Mouse (Mus musculus): ENCODE results near the gene Cited4. TPM values are rescaled to one million over a fixed set of nuclear protein-coding genes. Genes with fewer than 3 reads are reported as not detected.

Gene Cited4
- polyA plus RNA-seq, 1 experiment from 2014 or later, result 6.0 TPM

- ATAC-seq (ENCODE audit: insufficient number of reproducible peaks, insufficient read depth, low FRiP score, low TSS enrichment, low read depth), result no peak
- Histone ChIP-seq H3K9me3 (no peaks in the 10 kb centered on the region), H3K4me2 (no peak overlapping the region), H3K36me3 (no peaks in the 10 kb centered on the region), H3K27me3 (no peaks in the 10 kb centered on the region; the same call in 1 of the 2 replicates), H3K4me3 (replicated peaks) (no peak overlapping the region), H3K9ac (replicated peaks) (no peak overlapping the region), H3K27ac (no peak overlapping the region), H3K4me1 (replicated peaks) (no peaks in the 10 kb centered on the region)
- 54% methylated on average over 7 of the region's 7 CpGs for WGBS
These were observed 14.6 kb downstream of the Cited4 start for GRCm38 (mm10) chr4:120680953-120681352.

GRCm38 (mm10) chr4:120682168-120682567, 15.8 kb downstream of the Cited4 start:
- no peak overlapping the region for H3K9ac ChIP-seq (replicated peaks)

DNA sequence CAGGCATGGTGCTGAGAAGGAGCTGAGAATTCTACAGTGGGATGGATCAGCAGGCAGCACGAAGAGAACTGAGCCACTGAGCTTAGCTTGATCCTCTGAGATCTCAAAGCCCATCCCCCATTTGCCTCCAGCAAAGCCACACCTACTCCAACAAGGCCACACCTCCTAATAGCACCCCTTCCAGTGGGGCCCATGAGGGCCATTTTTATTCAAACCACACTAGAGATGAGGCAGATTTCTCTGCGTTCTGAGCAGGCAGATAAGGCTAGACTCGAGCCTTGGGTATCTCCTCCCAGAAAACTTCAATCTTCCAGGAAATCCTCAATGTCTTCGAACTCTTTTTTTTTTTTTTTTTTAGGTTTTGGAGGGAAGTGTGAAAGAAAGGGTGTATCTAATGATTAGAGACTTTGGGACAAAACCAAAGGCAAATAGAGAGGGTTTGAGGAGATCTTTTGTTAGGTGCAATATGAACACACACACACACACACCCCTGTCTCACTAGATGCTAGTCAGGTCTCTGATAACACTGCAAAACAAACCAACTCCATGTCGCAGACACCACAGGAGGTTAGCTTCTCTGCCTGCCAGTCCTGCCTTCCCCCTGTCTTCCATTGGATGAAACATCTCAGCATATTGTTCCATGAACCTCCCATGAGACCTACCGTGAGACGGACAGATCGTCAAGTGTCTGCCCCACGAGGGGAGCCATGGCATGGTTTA, 17.1 kb downstream of the Cited4 start:
- Histone ChIP-seq H3K36me3 (no peaks in the 10 kb centered on the region), H3K27me3 (no peaks in the 10 kb centered on the region; the same call in 1 of the 2 replicates), H3K4me1 (replicated peaks) (0 out of 2 replicates have a peak, but pooled peaks cover 3% of the 10 kb centered on the region), H3K4me2 (no peak overlapping the region), H3K4me3 (replicated peaks) (no peak overlapping the region), H3K9ac (replicated peaks) (no peak overlapping the region), H3K27ac (no peak overlapping the region), H3K9me3 (no peaks in the 10 kb centered on the region)
- WGBS, result 57% methylated on average over 9 of the region's 9 CpGs
- ATAC-seq (ENCODE audit: insufficient number of reproducible peaks, insufficient read depth, low FRiP score, low TSS enrichment, low read depth), result no peak

More at GRCm38 (mm10) chr4:120682168-120682567, 15.8 kb downstream of the Cited4 start:
- WGBS, result 34% methylated on average over 10 of the region's 10 CpGs
- no peak overlapping the region for H3K4me3 ChIP-seq (replicated peaks)
- no peaks in the 10 kb centered on the region for H3K36me3 ChIP-seq
- H3K4me1 ChIP-seq (replicated peaks), result no peaks in the 10 kb centered on the region
- no peak for ATAC-seq (ENCODE audit: insufficient number of reproducible peaks, insufficient read depth, low FRiP score, low TSS enrichment, low read depth)
- no peak overlapping the region for H3K4me2 ChIP-seq
- no peaks in the 10 kb centered on the region for H3K9me3 ChIP-seq
- H3K27ac ChIP-seq, result no peak overlapping the region
- no peaks in the 10 kb centered on the region; the same call in 1 of the 2 replicates for H3K27me3 ChIP-seq

DNA sequence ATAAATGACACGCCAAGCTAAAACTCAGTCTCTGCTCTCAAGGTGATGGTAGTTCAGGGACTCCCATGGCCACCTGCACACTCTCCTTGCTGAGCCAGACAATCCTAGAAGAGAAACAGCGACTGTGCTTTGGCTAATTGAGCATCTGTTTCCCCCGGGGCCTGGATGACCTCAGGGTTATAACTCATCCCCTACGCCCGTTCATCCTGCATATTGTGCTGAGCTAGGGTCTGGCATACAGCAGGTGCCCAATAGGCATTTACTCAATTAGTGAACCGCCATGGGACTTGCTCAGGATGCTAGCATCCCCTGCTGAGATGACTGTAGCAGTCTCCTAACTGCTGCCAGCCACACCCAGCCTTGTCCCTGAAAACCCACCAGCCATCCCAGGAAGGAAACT, 20.9 kb downstream of the Cited4 start:
- Histone ChIP-seq H3K27me3 (peaks cover 6% of the 10 kb centered on the region; the same call in 1 of the 2 replicates), H3K9me3 (no peaks in the 10 kb centered on the region), H3K27ac (no peak overlapping the region), H3K4me2 (no peak overlapping the region), H3K4me3 (replicated peaks) (no peak overlapping the region), H3K9ac (replicated peaks) (no peak overlapping the region), H3K36me3 (no peaks in the 10 kb centered on the region), H3K4me1 (replicated peaks) (0 out of 2 replicates have a peak, but pooled peaks cover 3% of the 10 kb centered on the region)
- WGBS, result 29% methylated on average over 6 of the region's 6 CpGs
- no peak for ATAC-seq (ENCODE audit: insufficient number of reproducible peaks, insufficient read depth, low FRiP score, low TSS enrichment, low read depth)

DNA sequence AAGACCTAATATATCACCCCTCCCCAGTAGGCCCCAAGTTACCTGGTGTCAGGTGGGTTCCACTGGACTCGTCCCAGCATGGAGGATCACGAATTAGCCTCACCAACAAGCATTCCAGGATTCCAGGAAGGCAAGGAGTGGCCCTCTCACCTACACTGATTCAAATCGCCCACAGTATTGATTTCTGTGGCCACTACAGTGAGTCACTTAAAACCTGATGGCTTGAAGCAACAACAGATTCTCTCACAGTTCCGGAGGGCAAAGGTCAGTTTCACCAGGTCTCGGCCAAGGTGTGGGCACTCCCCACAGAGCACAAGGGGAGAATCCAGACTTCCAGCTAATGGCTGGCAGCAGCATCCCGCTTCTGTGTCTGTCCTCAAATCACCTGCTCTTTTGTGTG, 22.9 kb downstream of the Cited4 start:
- 69% methylated on average over 6 of the region's 6 CpGs for WGBS
- no peak overlapping the region for H3K27ac ChIP-seq
- no peaks in the 10 kb centered on the region for H3K36me3 ChIP-seq
- H3K4me1 ChIP-seq (replicated peaks), result 0 out of 2 replicates have a peak, but pooled peaks cover 3% of the 10 kb centered on the region
- H3K27me3 ChIP-seq, result 0 out of 2 replicates have a peak, but pooled peaks cover 6% of the 10 kb centered on the region
- ATAC-seq (ENCODE audit: insufficient number of reproducible peaks, insufficient read depth, low FRiP score, low TSS enrichment, low read depth), result no peak
- no peak overlapping the region for H3K4me3 ChIP-seq (replicated peaks)
- no peaks in the 10 kb centered on the region for H3K9me3 ChIP-seq
- no peak overlapping the region for H3K4me2 ChIP-seq
- no peak overlapping the region for H3K9ac ChIP-seq (replicated peaks)

GRCm38 (mm10) chr4:120692717-120693116, 26.3 kb downstream of the Cited4 start:
- H3K4me3 ChIP-seq (replicated peaks), result no peak overlapping the region
- H3K27me3 ChIP-seq, result peaks cover 31% of the 10 kb centered on the region
- WGBS, result 42% methylated on average over 10 of the region's 10 CpGs
- no peak overlapping the region for H3K27ac ChIP-seq
- H3K9ac ChIP-seq (replicated peaks), result no peak overlapping the region
- H3K36me3 ChIP-seq, result peaks cover 10% of the 10 kb centered on the region; the same call in 1 of the 2 replicates
- no peaks in the 10 kb centered on the region for H3K4me1 ChIP-seq (replicated peaks)
- H3K4me2 ChIP-seq, result no peak overlapping the region
- ATAC-seq (ENCODE audit: insufficient number of reproducible peaks, insufficient read depth, low FRiP score, low TSS enrichment, low read depth), result no peak
- no peaks in the 10 kb centered on the region for H3K9me3 ChIP-seq

- H3K4me3 ChIP-seq (replicated peaks), result no peak overlapping the region
- WGBS, result 93% methylated on average over 8 of the region's 8 CpGs
- no peaks in the 10 kb centered on the region for H3K9me3 ChIP-seq
- H3K27ac ChIP-seq, result no peak overlapping the region
- H3K4me2 ChIP-seq, result no peak overlapping the region
- peaks cover 52% of the 10 kb centered on the region for H3K27me3 ChIP-seq
- peaks cover 15% of the 10 kb centered on the region; the same call in 1 of the 2 replicates for H3K36me3 ChIP-seq
- H3K4me1 ChIP-seq (replicated peaks), result peaks cover 5% of the 10 kb centered on the region; the same call in 1 of the 2 replicates
- 0 out of 2 replicates have a peak, but pooled peaks have one; percentile 10 for ATAC-seq (ENCODE audit: insufficient number of reproducible peaks, insufficient read depth, low FRiP score, low TSS enrichment, low read depth)
- H3K9ac ChIP-seq (replicated peaks), result no peak overlapping the region
These were observed 31.0 kb downstream of the Cited4 start for GRCm38 (mm10) chr4:120697353-120697752.

DNA sequence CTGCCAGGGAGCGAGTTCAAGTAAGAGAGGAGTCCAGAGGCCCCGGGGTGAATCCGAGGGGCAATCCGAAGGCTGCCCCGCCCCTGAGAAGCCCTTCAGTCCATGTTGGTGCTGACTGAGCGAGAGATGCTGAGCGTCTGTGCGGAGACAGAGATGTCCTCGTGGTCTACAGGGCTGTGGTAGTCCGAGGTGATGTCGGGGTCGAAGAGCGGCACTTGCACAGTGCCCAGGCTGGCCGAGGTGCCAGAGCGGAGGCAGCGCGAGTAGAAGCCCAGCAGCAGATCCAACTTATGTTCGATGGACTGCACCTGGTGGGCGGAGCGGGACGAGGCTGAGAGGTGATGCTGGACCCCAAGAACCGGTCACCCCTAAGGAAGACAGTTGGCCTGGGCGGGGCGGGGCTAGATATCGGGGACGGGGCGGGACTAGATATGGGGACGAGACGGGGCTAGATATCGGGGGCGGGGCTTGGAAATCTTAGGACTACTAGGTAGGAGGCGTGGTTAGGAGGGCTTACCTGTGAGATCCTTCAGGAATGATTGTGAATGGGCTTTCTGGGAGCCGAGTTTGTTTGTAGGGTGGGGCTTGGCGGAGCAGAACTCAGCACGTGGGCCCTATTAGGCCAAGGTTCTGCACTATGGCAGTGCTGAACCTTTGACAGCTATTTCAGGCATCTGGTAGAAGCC, 31.6 kb downstream of the Cited4 start:
- Histone ChIP-seq H3K36me3 (peaks cover 15% of the 10 kb centered on the region; the same call in 1 of the 2 replicates), H3K27me3 (peaks cover 57% of the 10 kb centered on the region), H3K9me3 (no peaks in the 10 kb centered on the region), H3K4me3 (replicated peaks) (no peak overlapping the region), H3K9ac (replicated peaks) (no peak overlapping the region), H3K27ac (no peak overlapping the region), H3K4me2 (peak overlapping the region; percentile 31), H3K4me1 (replicated peaks) (peaks cover 5% of the 10 kb centered on the region; the same call in 1 of the 2 replicates)
- 0 out of 2 replicates have a peak, but pooled peaks have one; percentile 33 for ATAC-seq (ENCODE audit: insufficient number of reproducible peaks, insufficient read depth, low FRiP score, low TSS enrichment, low read depth)
- 13% methylated on average over 35 of the region's 35 CpGs for WGBS

DNA sequence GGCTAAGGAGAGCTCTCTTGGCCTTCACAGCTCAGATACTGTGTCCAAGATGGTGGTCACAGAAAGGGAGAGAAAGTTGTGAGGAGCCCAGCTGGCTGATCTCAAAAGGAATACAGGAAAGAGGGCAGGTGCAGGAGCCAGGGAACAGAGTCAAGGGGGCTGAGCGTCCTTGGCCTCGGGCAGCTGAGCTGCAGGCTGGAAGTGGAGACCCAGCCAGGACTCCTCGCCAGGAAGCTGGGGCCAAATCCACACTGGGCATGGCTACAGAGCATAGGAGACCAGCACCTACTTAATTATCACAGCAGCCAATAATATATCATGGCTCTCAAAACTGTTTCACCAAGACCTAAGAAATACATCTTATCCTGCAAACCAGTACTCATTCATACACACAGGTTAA, 34.8 kb downstream of the Cited4 start:
- Histone ChIP-seq H3K4me2 (no peak overlapping the region), H3K9ac (replicated peaks) (no peak overlapping the region), H3K4me1 (replicated peaks) (peaks cover 5% of the 10 kb centered on the region; the same call in 1 of the 2 replicates), H3K9me3 (no peaks in the 10 kb centered on the region), H3K27ac (no peak overlapping the region), H3K27me3 (peaks cover 47% of the 10 kb centered on the region), H3K4me3 (replicated peaks) (no peak overlapping the region), H3K36me3 (peaks cover 15% of the 10 kb centered on the region; the same call in 1 of the 2 replicates)
- ATAC-seq (ENCODE audit: insufficient number of reproducible peaks, insufficient read depth, low FRiP score, low TSS enrichment, low read depth), result no peak
- WGBS, result 80% methylated on average over 3 of the region's 3 CpGs

DNA sequence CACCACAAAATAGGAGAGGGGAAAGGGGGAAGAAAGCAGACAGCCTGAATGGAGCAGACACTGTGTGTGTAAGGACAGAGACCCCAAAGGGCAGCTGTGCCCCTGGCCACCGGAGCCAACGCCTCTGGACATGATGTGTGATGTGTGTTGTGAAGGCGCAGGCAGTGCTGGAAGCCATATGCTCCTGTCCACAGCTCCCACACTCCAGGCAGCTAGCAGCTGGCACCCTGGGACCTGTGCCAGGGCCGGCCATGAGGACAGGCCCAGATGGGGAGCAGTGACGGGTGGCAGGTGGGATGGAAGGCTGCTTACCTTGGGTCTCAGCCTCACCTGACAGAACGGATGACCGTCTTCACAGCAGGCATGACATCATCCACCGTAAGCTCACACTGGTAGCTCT, 35.7 kb downstream of the Cited4 start:
- 85% methylated on average over 8 of the region's 8 CpGs for WGBS
- H3K36me3 ChIP-seq, result peaks cover 9% of the 10 kb centered on the region; the same call in 1 of the 2 replicates
- no peak overlapping the region for H3K4me3 ChIP-seq (replicated peaks)
- no peak for ATAC-seq (ENCODE audit: insufficient number of reproducible peaks, insufficient read depth, low FRiP score, low TSS enrichment, low read depth)
- peaks cover 5% of the 10 kb centered on the region; the same call in 1 of the 2 replicates for H3K4me1 ChIP-seq (replicated peaks)
- H3K27me3 ChIP-seq, result peaks cover 38% of the 10 kb centered on the region
- H3K27ac ChIP-seq, result no peak overlapping the region
- H3K4me2 ChIP-seq, result no peak overlapping the region
- no peak overlapping the region for H3K9ac ChIP-seq (replicated peaks)
- no peaks in the 10 kb centered on the region for H3K9me3 ChIP-seq

- ATAC-seq (ENCODE audit: insufficient number of reproducible peaks, insufficient read depth, low FRiP score, low TSS enrichment, low read depth), result no peak
- Histone ChIP-seq H3K27ac (no peak overlapping the region), H3K4me1 (replicated peaks) (peaks cover 5% of the 10 kb centered on the region; the same call in 1 of the 2 replicates), H3K4me3 (replicated peaks) (no peak overlapping the region), H3K9me3 (no peaks in the 10 kb centered on the region), H3K27me3 (peaks cover 34% of the 10 kb centered on the region), H3K4me2 (no peak overlapping the region), H3K36me3 (peaks cover 6% of the 10 kb centered on the region; the same call in 1 of the 2 replicates), H3K9ac (replicated peaks) (no peak overlapping the region)
- 84% methylated on average over 2 of the region's 2 CpGs for WGBS
These were observed 36.1 kb downstream of the Cited4 start for GRCm38 (mm10) chr4:120702511-120702910.

All from limb, embryonic 12.5 days (tissue).